Mouse (Mus musculus): ENCODE data around the gene Kif21a. TPM values are rescaled to one million over a fixed set of nuclear protein-coding genes. Genes with fewer than 3 reads are reported as not detected.
A peak's percentile ranks its signal among the peaks of the same experiment; 100 is the strongest.

Gene Kif21a
- total RNA-seq, 2 experiments from 2014 or later: 15.6 to 15.8 TPM

GRCm38 (mm10) chr15:91022276-91022675 lies 27.5 kb downstream of the Kif21a start:
- no peak for DNase-seq
- intact Hi-C loops (cut with DNase I): no loop called here

- DNase-seq: no peak
- intact Hi-C loops (cut with DNase I): no loop called here
Measured at GRCm38 (mm10) chr15:91018861-91019187, 30.9 kb downstream of the Kif21a start.

GRCm38 (mm10) chr15:91018161-91018860 lies 31.4 kb downstream of the Kif21a start:
- intact Hi-C loops (cut with DNase I): no loop called here

GRCm38 (mm10) chr15:91017261-91018160 lies 32.2 kb downstream of the Kif21a start:
- no peak for DNase-seq
- intact Hi-C loops (cut with DNase I): no loop called here

More at GRCm38 (mm10) chr15:91018161-91018860, 31.4 kb downstream of the Kif21a start:
- no peak for DNase-seq

GRCm38 (mm10) chr15:91016366-91016765 lies 33.4 kb downstream of the Kif21a start:
- intact Hi-C loops (cut with DNase I): no loop called here
- no peak for DNase-seq

GRCm38 (mm10) chr15:91012793-91013580 lies 36.8 kb downstream of the Kif21a start:
- intact Hi-C loops (cut with DNase I): no loop called here
- DNase-seq: no peak

GRCm38 (mm10) chr15:91010218-91010617 lies 39.5 kb downstream of the Kif21a start:
- no peak for DNase-seq
- intact Hi-C loops (cut with DNase I): no loop called here

- intact Hi-C loops (cut with DNase I): no loop called here
- DNase-seq: no peak
Measured at GRCm38 (mm10) chr15:91007123-91007830, 42.5 kb downstream of the Kif21a start.

- no peak for DNase-seq
- intact Hi-C loops (cut with DNase I): no loop called here
Measured at GRCm38 (mm10) chr15:91004726-91005125, 45.0 kb downstream of the Kif21a start.

- intact Hi-C loops (cut with DNase I): no loop called here
- DNase-seq: no peak
Measured at GRCm38 (mm10) chr15:91001037-91001616, 48.6 kb downstream of the Kif21a start.

GRCm38 (mm10) chr15:91000280-91001036 lies 49.3 kb downstream of the Kif21a start:
- intact Hi-C loops (cut with DNase I): no loop called here
- no peak for DNase-seq

- intact Hi-C loops (cut with DNase I): loop anchor here (5.0 kb wide), 3 partner anchors 54 to 309 kb away; partner anchors contain the start of genes Abcd2 and Kif21a
- DNase-seq: no peak
Measured at GRCm38 (mm10) chr15:90992871-90993270, 56.9 kb downstream of the Kif21a start.

- intact Hi-C loops (cut with DNase I): loop anchor here (5.0 kb wide), 3 partner anchors 55 to 310 kb away; partner anchors contain the start of genes Abcd2 and Kif21a
- DNase-seq: peak in 1 of 2 experiments; percentile 7
Measured at GRCm38 (mm10) chr15:90992388-90992787, 57.4 kb downstream of the Kif21a start.

GRCm38 (mm10) chr15:90991843-90992242 lies 57.9 kb downstream of the Kif21a start:
- intact Hi-C loops (cut with DNase I): loop anchor here (5.0 kb wide), 3 partner anchors 55 to 310 kb away; partner anchors contain the start of genes Abcd2 and Kif21a
- DNase-seq: no peak

- DNase-seq: no peak
- intact Hi-C loops (cut with DNase I): no loop called here
Measured at GRCm38 (mm10) chr15:90987714-90988250, 62.0 kb downstream of the Kif21a start.

- intact Hi-C loops (cut with DNase I): no loop called here
- DNase-seq: no peak
Measured at GRCm38 (mm10) chr15:90975914-90976313, 73.8 kb downstream of the Kif21a start.

GRCm38 (mm10) chr15:90971914-90972767 lies 77.6 kb downstream of the Kif21a start:
- DNase-seq: no peak
- intact Hi-C loops (cut with DNase I): no loop called here

- DNase-seq: no peak
- intact Hi-C loops (cut with DNase I): no loop called here
Measured at GRCm38 (mm10) chr15:90963320-90963719, 86.4 kb downstream of the Kif21a start.

Measured in heart, postnatal 36 days (tissue).